Mouse (Mus musculus): ENCODE data around the gene Rinl. TPM values are rescaled to one million over a fixed set of nuclear protein-coding genes. Genes with fewer than 3 reads are reported as not detected.

The Rinl gene
- total RNA-seq, 2 experiments from 2014 or later, result 47.6 to 53.9 TPM

DNA sequence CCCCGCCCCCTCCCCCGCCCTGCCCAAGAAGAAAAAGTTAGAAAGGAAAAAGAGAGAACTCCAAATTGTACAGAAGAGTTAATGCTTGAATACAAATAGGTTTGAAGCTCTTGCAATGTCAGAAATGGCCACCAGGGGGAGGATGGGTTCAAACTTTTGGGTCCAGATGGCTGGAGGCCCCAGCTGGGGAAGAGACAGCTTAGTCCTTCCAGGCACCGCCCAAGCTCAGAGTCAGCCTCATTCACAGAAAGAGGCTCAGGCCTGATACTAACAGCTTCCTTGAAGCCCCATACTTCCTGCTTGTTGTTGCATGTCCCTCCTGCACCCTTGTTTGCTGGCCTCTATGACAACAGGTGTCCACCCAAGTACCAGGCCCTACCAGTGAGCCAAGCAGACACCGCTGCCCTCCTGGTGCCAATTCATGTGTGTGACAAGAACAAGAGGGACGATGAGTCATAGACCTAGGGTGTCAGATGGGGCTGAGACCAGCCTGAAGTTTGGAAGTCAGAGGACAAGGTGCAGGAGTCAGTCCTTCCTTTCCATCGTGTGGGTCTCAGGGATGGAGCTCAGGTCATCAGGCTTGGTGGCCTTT lies 8.6 kb upstream of the Rinl start:
- peak; percentile 90 for ATAC-seq (replicated peaks; ENCODE audit: poor library complexity)

DNA sequence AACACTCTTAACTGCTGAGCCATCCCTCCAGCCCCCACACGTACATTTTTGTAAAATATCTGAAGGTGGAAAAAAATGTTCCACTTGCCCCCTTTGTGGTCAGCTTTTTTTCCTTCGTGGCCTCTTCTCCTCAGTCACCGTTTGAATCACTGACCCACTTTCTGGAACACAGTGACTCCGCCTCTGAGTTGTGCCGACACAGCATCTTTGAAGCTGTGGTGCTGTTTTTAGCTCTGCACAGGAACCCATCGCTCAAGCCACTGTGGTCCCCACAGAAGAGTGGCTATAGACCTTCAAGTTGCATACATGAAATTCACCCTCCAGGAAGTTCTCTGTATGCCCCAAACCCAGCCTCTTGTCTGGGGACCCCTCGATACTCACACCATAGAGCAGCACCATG lies 7.9 kb upstream of the Rinl start:
- no peak for ATAC-seq (replicated peaks; ENCODE audit: poor library complexity)

- peak; percentile 82 for ATAC-seq (replicated peaks; ENCODE audit: poor library complexity)
Measured at GRCm38 (mm10) chr7:28781261-28781663, 7.5 kb upstream of the Rinl start.

GRCm38 (mm10) chr7:28785161-28785560 lies 3.6 kb upstream of the Rinl start:
- no peak for ATAC-seq (replicated peaks; ENCODE audit: poor library complexity)

GRCm38 (mm10) chr7:28787884-28788283 lies 885 bp upstream of the Rinl start:
- ATAC-seq (replicated peaks; ENCODE audit: poor library complexity), result no peak

- ATAC-seq (replicated peaks; ENCODE audit: poor library complexity), result no peak
Measured at GRCm38 (mm10) chr7:28789235-28789634, 466 bp downstream of the Rinl start.

- ATAC-seq (replicated peaks; ENCODE audit: poor library complexity), result no peak
Measured at GRCm38 (mm10) chr7:28790066-28790806, 1.5 kb downstream of the Rinl start.

GRCm38 (mm10) chr7:28791706-28792105 lies 2.9 kb downstream of the Rinl start:
- no peak for ATAC-seq (replicated peaks; ENCODE audit: poor library complexity)

- no peak for ATAC-seq (replicated peaks; ENCODE audit: poor library complexity)
Measured at GRCm38 (mm10) chr7:28792391-28793185, 3.8 kb downstream of the Rinl start.

DNA sequence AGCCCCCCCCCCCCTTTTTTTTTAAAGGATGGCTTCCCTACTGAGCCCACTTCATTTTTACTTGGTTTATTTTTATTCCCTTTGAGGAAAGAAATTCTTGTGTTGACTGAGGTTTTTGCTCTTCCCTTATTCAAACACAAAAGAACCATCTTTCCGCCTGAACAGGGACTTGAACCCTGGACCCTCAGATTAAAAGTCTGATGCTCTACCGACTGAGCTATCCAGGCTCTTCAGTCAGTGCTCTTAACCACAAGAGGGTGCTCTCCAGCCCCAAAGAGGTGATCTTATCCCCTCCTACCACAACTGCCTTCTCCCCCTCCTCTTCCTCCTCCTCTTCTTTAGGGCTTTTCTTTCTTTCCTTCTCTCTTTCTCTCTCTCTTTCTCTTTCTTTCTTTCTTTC lies 5.1 kb downstream of the Rinl start:
- ATAC-seq (replicated peaks; ENCODE audit: poor library complexity), result peak; percentile 40

GRCm38 (mm10) chr7:28794496-28794895 lies 5.7 kb downstream of the Rinl start:
- no peak for ATAC-seq (replicated peaks; ENCODE audit: poor library complexity)

GRCm38 (mm10) chr7:28795832-28796231 lies 7.1 kb downstream of the Rinl start:
- peak; percentile 62 for ATAC-seq (replicated peaks; ENCODE audit: poor library complexity)

GRCm38 (mm10) chr7:28796562-28796975 lies 7.8 kb downstream of the Rinl start:
- peak; percentile 87 for ATAC-seq (replicated peaks; ENCODE audit: poor library complexity)

GRCm38 (mm10) chr7:28799994-28800393 lies 11.2 kb downstream of the Rinl start:
- ATAC-seq (replicated peaks; ENCODE audit: poor library complexity), result no peak

DNA sequence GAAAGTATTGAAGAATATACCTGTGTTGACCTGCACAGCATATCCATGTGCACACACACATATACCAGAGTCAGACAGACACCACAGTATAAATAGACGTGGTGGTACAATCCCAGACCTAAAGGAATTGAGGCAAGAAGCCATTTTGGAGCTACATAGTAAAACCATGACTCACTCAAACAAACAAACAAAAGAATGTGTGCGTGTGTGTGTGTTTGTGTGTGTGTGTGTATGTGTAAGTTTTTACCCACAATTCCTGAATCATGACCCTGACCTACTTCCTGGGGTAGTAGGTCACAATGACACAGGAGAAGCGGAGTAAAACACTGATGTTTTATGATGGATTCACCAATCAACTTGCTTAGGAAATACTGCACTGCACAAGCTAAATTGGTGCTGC lies 12.7 kb downstream of the Rinl start:
- ATAC-seq (replicated peaks; ENCODE audit: poor library complexity), result no peak

GRCm38 (mm10) chr7:28801901-28802670 lies 13.3 kb downstream of the Rinl start:
- ATAC-seq (replicated peaks; ENCODE audit: poor library complexity), result no peak

- ATAC-seq (replicated peaks; ENCODE audit: poor library complexity), result peak; percentile 62
Measured at GRCm38 (mm10) chr7:28802846-28803588, 14.2 kb downstream of the Rinl start.

DNA sequence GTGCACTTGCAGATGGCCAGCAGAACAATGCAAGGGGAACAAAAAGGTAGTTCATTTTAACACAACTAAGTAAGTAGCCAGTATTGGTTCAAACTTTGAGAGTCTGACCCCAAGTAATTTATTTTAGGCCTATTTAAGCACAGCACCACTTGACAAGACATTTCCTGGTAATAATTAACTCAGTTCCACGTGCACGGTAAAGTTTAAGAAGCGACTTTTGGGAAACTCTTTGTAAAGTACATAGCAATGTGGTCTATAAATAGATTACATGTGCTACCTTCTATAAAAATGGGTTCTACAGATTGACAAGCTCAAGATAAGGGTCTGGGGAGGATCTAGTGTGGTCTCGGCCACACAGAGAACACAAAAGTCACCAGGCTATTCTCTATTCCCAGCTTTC lies 15.0 kb downstream of the Rinl start:
- no peak for ATAC-seq (replicated peaks; ENCODE audit: poor library complexity)

DNA sequence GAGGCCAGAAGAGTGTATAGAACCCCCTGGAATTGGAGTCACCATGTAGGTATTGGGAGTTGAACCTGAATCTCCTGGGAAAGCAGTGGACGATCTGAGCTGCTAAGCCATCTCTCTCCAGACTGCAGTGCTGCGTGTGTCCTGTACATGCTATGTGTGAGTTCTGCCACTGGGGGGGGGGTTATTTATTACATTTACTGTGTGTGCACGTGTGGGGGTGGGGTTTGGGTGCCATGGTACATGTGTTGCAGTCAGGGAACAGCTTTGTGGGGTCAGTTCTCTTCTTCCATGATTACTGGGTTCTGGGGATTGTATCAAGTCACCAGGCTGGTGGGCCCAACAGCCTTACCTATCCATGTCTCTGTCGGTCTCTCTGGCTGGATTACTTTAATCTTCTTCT lies 18.1 kb downstream of the Rinl start:
- no peak for ATAC-seq (replicated peaks; ENCODE audit: poor library complexity)

- ATAC-seq (replicated peaks; ENCODE audit: poor library complexity), result no peak
Measured at GRCm38 (mm10) chr7:28807641-28808220, 19.0 kb downstream of the Rinl start.
